Mouse (Mus musculus): Measurements from ENCODE around the gene Wdr86.

DNA sequence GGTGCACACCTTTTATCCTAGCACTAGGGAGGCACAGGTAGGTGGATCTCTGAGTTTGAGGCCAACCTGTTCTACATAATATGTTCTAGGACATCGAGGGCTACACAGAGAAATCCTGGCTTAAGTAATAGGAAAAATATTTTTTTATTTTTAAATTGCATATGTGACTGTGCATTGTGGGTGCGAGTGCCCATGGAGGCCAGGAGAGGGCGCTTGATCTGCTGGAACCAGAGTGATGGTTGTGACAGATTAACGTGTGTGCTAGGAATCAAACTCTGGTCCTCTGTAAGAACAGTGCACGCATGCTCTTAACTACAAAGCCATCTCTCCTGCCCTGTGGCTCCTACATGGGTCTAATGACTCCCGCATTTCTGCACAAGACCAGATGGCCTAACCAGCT is 18.9 kb downstream of the Wdr86 start:
- TF ChIP-seq CTCF (IDR thresholded peaks at IDR 0.05; ENCODE audit: low read depth): peak; percentile 42
- TF ChIP-seq EP300 (optimal IDR thresholded peaks at IDR 0.05): no peak

Data from stomach, postnatal 0 days (tissue).